Mouse (Mus musculus): Measurements from ENCODE around the gene Fam120b.
A peak's percentile ranks its signal among the peaks of the same experiment; 100 is the strongest.

Fam120b gene

DNA sequence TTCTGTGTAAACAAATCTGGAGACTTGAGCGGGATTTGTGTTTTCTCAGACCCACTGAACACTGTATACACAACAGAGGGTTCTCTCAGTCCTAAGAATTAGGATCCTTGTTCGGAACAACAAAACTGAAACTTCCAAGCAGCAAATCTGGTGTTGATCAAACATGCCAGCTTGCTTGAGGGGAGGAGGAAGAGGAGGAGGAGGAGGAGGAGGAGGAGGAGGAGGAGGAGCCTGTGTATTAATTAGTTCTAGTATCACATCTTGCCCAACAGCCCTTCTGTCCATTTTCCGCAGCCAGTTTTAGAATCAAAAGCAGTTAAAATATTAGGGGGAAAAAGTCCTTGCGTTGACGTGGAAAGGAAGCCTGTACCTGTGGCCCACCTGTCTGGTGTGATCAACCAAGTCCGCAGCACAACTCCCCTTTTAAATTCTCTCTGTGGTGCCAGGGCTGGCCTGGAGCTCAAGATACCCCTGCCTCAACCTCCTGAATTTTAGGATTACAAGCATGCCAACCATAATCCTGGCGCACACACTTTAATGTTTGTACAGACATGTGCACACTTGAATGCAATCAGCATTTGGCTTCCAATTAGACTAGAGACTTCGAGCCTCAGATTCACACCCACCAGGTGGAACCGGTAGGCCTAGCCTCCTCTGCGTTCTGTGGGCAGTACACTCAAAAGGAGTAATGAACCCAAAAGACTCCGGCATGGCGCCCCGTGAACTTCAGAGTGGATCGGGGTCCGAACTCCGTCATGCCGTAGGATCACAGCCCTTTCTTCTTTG lies 16.1 kb upstream of the Fam120b start:
- DNase-seq (ENCODE audit: low spot score in 2 of 2), result no peak

- no peak for DNase-seq (ENCODE audit: low spot score in 2 of 2)
Observed at GRCm38 (mm10) chr17:15380641-15381051, 15.4 kb upstream of the Fam120b start.

GRCm38 (mm10) chr17:15381092-15381860 lies 14.7 kb upstream of the Fam120b start:
- no peak for DNase-seq (ENCODE audit: low spot score in 2 of 2)

- DNase-seq (ENCODE audit: low spot score in 2 of 2), result no peak
Observed at GRCm38 (mm10) chr17:15381869-15382660, 13.9 kb upstream of the Fam120b start.

GRCm38 (mm10) chr17:15383360-15383759 lies 12.6 kb upstream of the Fam120b start:
- DNase-seq (ENCODE audit: low spot score in 2 of 2), result no peak

DNA sequence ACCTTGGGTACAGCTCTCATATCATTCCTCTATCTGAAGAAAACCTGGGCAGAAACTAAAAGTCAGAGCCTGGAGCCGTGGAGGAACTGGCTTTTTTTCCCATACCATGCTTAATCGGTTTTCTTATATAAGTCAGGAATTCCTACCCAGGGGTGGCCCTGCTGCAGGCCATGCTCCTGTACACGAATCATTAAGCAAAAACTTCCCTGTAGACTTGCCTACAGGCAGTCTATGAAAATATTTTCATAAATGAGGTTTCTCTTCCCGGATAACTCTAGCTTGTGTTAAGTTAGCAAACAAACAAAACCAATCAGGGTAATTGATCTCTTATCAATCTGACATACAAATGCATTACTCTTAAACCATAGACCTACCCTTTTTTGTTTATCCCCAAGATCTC lies 7.1 kb upstream of the Fam120b start:
- DNase-seq (ENCODE audit: low spot score in 2 of 2), result no peak

- DNase-seq (ENCODE audit: low spot score in 2 of 2), result no peak
Observed at GRCm38 (mm10) chr17:15389356-15389755, 6.6 kb upstream of the Fam120b start.

DNA sequence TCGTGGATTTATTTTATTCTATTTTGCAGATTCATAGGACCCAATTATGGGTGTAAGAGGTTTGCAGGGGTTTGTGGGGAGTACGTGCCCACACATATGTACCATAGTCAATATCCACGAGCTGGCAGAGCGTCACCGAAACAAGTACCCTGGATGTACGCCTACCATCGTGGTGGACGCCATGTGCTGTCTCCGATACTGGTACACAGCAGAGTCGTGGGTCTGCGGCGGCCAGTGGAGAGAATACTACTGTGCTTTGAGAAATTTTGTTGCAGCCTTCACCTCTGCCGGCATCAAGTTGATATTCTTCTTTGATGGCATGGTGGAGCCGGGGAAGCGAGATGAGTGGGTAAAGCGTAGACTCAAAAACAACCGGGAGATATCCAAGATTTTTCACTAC lies 5.7 kb downstream of the Fam120b start:
- DNase-seq (ENCODE audit: low spot score in 2 of 2), result no peak

GRCm38 (mm10) chr17:15406576-15406975 lies 10.6 kb downstream of the Fam120b start:
- DNase-seq (ENCODE audit: low spot score in 2 of 2), result no peak

DNA sequence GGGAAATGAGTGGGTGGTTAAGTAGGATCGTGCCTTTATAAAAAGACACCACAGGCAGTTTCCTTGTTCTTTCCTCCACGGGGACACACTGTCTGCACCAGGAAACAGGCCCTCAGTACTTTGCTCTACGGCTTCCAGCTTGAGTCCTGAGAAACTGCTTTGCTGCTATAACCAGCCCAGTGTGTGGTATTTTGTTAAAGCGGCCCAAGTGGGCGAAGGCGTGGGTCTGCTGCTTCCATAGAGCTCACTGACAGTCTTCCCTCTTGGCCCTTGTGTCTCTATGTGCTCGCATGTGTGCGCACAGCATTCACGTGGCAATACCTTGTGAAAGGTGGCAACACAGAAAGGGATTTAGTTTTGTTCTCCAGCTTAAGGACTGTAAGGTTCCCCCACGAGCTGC lies 13.3 kb downstream of the Fam120b start:
- DNase-seq (ENCODE audit: low spot score in 2 of 2), result no peak

- no peak for DNase-seq (ENCODE audit: low spot score in 2 of 2)
Observed at GRCm38 (mm10) chr17:15410861-15411260, 14.9 kb downstream of the Fam120b start.

DNA sequence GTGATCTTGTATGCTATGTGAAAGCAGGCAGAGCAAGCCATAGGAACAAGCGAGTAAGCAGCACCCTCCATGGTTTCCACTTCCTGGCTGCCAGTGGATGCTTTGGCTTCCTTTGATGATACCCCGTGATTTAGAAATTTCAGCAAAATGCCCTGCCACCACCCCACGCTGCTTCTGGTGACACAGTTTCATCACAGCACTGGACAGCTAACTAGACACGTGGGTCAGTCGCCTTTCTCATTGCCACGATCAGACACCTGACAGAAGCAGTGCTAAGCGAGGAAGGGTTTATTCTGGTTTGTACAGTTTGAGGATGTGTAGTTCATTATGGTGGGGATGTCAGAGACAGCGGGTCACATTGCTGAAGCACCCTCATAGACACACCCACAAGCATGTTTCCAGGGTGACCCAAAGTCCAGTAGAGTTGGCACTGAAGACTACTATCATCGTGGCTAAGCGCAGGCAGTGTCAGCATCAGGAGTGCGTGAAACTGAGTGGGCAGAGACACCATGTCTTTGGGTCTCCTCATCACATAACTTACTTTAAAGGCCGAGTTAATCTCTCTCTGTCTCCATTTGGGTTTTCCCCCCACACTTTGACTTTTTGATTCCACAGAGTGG lies 20.7 kb downstream of the Fam120b start:
- no peak for DNase-seq (ENCODE audit: low spot score in 2 of 2)

DNA sequence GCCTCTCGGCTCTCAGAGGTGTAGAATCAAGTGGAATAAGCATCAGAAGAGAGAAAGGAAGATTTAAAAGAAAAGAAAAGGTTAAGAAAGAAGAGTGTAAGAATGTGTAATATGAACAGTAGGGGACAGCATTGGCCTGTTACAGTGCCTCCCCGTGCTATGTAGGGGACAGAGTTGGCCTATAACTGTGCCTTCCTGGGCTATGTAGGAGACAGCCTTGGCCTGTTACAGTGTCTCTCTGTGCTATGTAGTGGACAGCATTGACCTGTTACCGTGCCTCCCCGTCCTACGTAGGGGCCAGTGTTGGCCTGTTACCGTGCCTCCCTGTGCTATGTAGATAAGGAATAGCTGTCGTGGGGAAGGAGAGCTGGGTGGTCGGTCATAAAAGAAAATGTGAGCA lies 23.5 kb downstream of the Fam120b start:
- DNase-seq (ENCODE audit: low spot score in 2 of 2), result no peak

DNA sequence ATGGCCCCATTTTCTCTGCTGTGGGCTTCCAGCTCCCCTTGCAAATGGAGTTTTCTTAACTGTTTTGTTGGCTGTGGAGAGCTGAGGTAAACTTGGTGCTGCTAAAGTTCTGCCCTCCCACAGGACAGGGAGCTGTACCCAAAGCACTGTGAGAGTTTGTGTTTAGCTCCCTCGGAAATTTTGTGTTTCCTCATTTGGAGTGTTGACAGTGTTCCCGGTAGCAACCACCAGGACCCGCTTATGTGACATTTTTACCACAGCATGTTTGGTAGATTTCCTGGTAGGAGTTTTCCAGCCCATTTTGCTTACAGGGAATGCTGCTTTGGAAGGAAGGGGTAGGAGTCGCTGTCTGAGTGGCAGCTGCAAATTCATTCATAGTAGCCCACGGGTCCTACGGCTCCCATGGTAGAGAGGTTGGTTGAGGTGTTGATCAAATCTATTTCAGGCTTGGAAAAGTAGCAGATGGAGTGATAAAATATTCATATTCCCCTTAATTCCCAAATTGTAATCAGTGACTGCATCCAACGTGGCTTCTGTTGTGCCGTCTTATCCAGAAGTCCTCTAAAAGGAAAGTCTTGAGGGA lies 24.1 kb downstream of the Fam120b start:
- no peak for DNase-seq (ENCODE audit: low spot score in 2 of 2)

DNA sequence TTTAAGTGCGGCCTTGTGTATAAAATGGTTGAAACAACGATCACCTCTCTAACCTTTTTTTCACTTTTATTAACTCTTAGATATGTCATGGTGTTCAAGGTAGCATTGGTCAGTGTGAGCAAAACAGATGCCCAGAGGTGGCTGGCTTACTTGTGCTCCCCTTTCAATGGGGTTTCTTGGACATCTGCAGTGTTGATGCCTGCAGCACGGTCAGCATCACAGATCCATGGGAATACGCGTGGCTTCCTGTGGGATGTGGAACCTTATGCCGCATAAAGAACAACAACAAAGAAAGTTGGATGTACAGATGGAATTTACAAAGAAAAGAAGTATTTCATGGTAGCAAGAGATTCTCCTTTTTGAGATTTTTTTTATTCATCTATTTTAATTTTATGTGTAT lies 25.4 kb downstream of the Fam120b start:
- no peak for DNase-seq (ENCODE audit: low spot score in 2 of 2)

GRCm38 (mm10) chr17:15422666-15423065 lies 26.7 kb downstream of the Fam120b start:
- DNase-seq (ENCODE audit: low spot score in 2 of 2), result no peak

DNA sequence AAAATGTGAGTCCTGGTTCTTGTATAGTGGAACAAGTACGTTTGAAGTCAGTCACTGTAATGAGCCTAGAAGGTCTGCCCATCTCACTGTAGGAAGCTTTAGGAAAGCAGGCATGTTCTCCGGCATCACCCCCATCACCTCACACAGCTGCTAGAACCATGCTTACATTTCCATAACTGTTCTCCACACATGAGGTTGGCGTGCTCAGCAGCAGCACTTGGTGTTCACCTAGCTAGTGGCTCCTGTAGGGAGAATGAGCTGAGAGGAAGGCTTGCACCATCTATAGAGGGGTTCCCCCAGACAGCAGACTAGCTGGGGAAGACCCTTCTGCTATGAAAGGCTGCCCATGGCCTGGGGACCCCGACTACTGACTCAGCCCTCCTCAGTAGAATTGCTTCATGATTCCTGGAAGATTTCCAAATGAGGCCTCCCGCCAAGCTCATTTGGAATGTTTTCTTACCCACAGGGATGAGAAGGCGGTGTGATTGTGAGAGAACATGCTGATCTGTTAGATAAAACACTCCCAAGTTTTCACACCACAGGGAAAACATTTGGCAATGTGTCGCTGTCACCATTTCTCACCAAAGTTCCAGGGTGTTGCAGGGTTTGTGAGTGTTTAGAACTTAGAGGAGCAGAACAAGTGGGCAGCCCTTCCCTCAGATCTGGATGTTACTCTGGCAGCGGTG lies 27.2 kb downstream of the Fam120b start:
- peak; percentile 23 to 35 for DNase-seq (ENCODE audit: low spot score in 2 of 2)

GRCm38 (mm10) chr17:15425931-15426330 lies 29.9 kb downstream of the Fam120b start:
- DNase-seq (ENCODE audit: low spot score in 2 of 2), result no peak

DNA sequence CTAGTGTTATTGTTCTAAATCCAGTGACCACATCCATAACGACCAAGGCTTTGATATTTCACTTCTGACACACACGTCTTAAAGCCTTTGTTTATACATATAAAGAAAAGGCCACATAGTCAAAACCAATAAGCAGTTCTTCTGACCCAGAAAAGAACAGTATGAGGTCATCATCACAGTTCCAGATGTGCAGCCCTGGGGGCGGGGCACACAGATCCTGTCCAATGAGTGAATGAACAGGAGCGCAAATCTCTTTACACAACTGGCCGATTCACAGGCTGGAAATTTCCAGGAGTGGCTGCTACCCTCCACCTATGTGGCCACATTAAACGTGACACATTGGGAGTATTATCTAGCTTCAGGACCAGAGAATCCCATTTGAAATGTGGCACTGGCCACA lies 33.4 kb downstream of the Fam120b start:
- DNase-seq (ENCODE audit: low spot score in 2 of 2), result no peak

- no peak for DNase-seq (ENCODE audit: low spot score in 2 of 2)
Observed at GRCm38 (mm10) chr17:15429937-15430336, 33.9 kb downstream of the Fam120b start.

GRCm38 (mm10) chr17:15431021-15431514 lies 35.1 kb downstream of the Fam120b start:
- no peak for DNase-seq (ENCODE audit: low spot score in 2 of 2)
